Comparison of ENCODE assay signal across 26 mouse cellular contexts in the genomic region with DNA sequence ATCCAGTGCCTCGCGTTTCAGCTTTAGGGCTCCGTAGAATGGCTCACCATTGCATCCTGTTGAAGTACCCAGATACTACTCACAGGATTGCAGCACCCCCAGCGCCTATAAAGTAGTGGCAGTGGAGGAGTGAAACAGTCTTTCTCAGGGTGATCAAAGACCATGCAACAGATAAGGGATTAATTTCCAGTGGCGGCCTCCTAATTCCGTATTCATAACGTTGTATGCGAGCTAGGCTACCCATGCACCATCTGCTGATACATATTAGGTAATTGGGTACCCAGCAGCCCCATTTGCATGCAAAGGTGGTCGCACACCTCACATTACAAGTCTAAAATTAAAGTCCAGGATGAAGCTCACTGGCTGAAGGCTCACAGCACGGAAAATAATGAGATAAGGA. TPM values are rescaled to one million over a fixed set of nuclear protein-coding genes. Genes with fewer than 3 reads are reported as not detected.
DNase-seq lines count a peak whose midpoint lies in the region; ATAC-seq and TF ChIP-seq lines count a peak whose summit lies in the region.
"Had no signal": no experiment of that assay in that cellular context is flagged by ENCODE, and none has a peak within 500 bp of the region (broad histone marks: within the 10 kb centered on the region; RNA-seq: fewer than 3 reads in every experiment).

No protein-coding gene starts in this region.

- no peak overlapping the region for H3K27ac ChIP-seq in midbrain, embryonic 13.5 days
- H3K27ac ChIP-seq in midbrain, embryonic 11.5 days (ENCODE audit: low read depth, low read length): no peak overlapping the region
- no peak overlapping the region for H3K27ac ChIP-seq in midbrain, embryonic 15.5 days
- H3K27ac ChIP-seq: embryonic facial prominence, embryonic 10.5 days; embryonic facial prominence, embryonic 13.5 days; forebrain, embryonic 12.5 days; heart, adult 2 months; heart, embryonic 10.5 days; heart, embryonic 13.5 days; hindbrain, embryonic 12.5 days; hindbrain, embryonic 15.5 days had no signal

- H3K4me1 ChIP-seq in midbrain, embryonic 13.5 days (replicated peaks): peaks cover 10% of the 10 kb centered on the region
- peaks cover 4% of the 10 kb centered on the region; the same call in 1 of the 2 replicates for H3K4me1 ChIP-seq in midbrain, embryonic 11.5 days (ENCODE audit: control insufficient read depth, insufficient read depth, low read length)
- H3K4me1 ChIP-seq in midbrain, embryonic 15.5 days: no peaks in the 10 kb centered on the region; the same call in none of the 2 replicates
- H3K4me1 ChIP-seq in lung, adult 2 months (ENCODE audit: control insufficient read depth, insufficient read depth, low read length): no peaks in the 10 kb centered on the region
- H3K4me1 ChIP-seq: hindbrain, embryonic 12.5 days; hindbrain, embryonic 15.5 days had no signal

- DNase-seq in midbrain, embryonic 11.5 days (ENCODE audit: low spot score, missing footprints): no peak
- peak; percentile 65 for DNase-seq in brain, embryonic 14.5 days (ENCODE audit: low read depth)
- DNase-seq in frontal cortex, postnatal 36 days (ENCODE audit: low spot score in 2 of 2): no peak
- no peak for DNase-seq in lung, adult 2 months
- DNase-seq: adrenal gland, adult 2 months; adrenal gland, postnatal 14 days; cerebellum, adult 11-12 months; cerebellum, adult 8-10 months; cerebellum, postnatal 10 days; cerebellum, postnatal 36 days; embryo, embryonic 11 days; gastrocnemius, postnatal 25 days; heart, adult 2 months; heart, postnatal 14 days had no signal

- H3K27me3 ChIP-seq in midbrain, embryonic 13.5 days: no peaks in the 10 kb centered on the region
- H3K27me3 ChIP-seq in midbrain, embryonic 11.5 days (ENCODE audit: control insufficient read depth, insufficient read depth, low read length): no peaks in the 10 kb centered on the region
- H3K27me3 ChIP-seq in midbrain, embryonic 15.5 days (replicated peaks): no peaks in the 10 kb centered on the region
- H3K27me3 ChIP-seq: embryonic facial prominence, embryonic 13.5 days; heart, embryonic 13.5 days; hindbrain, embryonic 12.5 days; hindbrain, embryonic 15.5 days had no signal

- H3K9me3 ChIP-seq in midbrain, embryonic 13.5 days: no peaks in the 10 kb centered on the region
- no peaks in the 10 kb centered on the region for H3K9me3 ChIP-seq in midbrain, embryonic 11.5 days (ENCODE audit: control insufficient read depth, low read length)
- no peaks in the 10 kb centered on the region for H3K9me3 ChIP-seq in midbrain, embryonic 15.5 days
- H3K9me3 ChIP-seq: embryonic facial prominence, embryonic 10.5 days; embryonic facial prominence, embryonic 13.5 days; forebrain, embryonic 12.5 days; heart, embryonic 10.5 days; heart, embryonic 13.5 days; hindbrain, embryonic 12.5 days; hindbrain, embryonic 15.5 days had no signal

- H3K9ac ChIP-seq in midbrain, embryonic 13.5 days (replicated peaks): no peak overlapping the region
- no peak overlapping the region for H3K9ac ChIP-seq in midbrain, embryonic 11.5 days (ENCODE audit: low read length)
- no peak overlapping the region for H3K9ac ChIP-seq in midbrain, embryonic 15.5 days
- H3K9ac ChIP-seq: embryonic facial prominence, embryonic 13.5 days; forebrain, embryonic 12.5 days; heart, embryonic 13.5 days; hindbrain, embryonic 12.5 days; hindbrain, embryonic 15.5 days had no signal

- no peak for TF ChIP-seq CTCF in brain, embryonic 14.5 days (IDR thresholded peaks at IDR 0.05; ENCODE audit: borderline replicate concordance, extremely low read depth, insufficient read depth, insufficient read length)
- TF ChIP-seq CTCF in lung, adult 2 months (IDR thresholded peaks at IDR 0.05; ENCODE audit: insufficient read depth, low read length): no peak

- no peaks in the 10 kb centered on the region for H3K36me3 ChIP-seq in midbrain, embryonic 13.5 days
- H3K36me3 ChIP-seq in midbrain, embryonic 11.5 days (ENCODE audit: control insufficient read depth, insufficient read depth, low read length): no peaks in the 10 kb centered on the region
- no peaks in the 10 kb centered on the region for H3K36me3 ChIP-seq in midbrain, embryonic 15.5 days (replicated peaks)
- H3K36me3 ChIP-seq: embryonic facial prominence, embryonic 10.5 days; embryonic facial prominence, embryonic 13.5 days; forebrain, embryonic 12.5 days; heart, embryonic 10.5 days; heart, embryonic 13.5 days; hindbrain, embryonic 12.5 days; hindbrain, embryonic 15.5 days had no signal

- peak; percentile 74 for ATAC-seq in midbrain, embryonic 13.5 days
- ATAC-seq in midbrain, embryonic 11.5 days (ENCODE audit: low FRiP score): no peak
- peak; percentile 81 for ATAC-seq in midbrain, embryonic 15.5 days (replicated peaks)
- ATAC-seq: CD4-positive, CD25-positive, alpha-beta regulatory T cell, adult 4 months; forebrain, embryonic 16.5 days had no signal

- H3K4me3 ChIP-seq in midbrain, embryonic 13.5 days (replicated peaks): no peak overlapping the region
- H3K4me3 ChIP-seq in midbrain, embryonic 11.5 days (ENCODE audit: low read depth, low read length): no peak overlapping the region
- no peak overlapping the region for H3K4me3 ChIP-seq in midbrain, embryonic 15.5 days
- no peak overlapping the region for H3K4me3 ChIP-seq in lung, adult 2 months (replicated peaks; ENCODE audit: extremely low read depth, low read depth, low read length)
- H3K4me3 ChIP-seq: embryonic facial prominence, embryonic 10.5 days; embryonic facial prominence, embryonic 13.5 days; erythroblast, embryonic 14.5 days; forebrain, embryonic 12.5 days; heart, adult 2 months; heart, embryonic 10.5 days; heart, embryonic 13.5 days; hindbrain, embryonic 12.5 days; hindbrain, embryonic 15.5 days had no signal

- H3K4me2 ChIP-seq in midbrain, embryonic 13.5 days (replicated peaks): no peak overlapping the region
- H3K4me2 ChIP-seq in midbrain, embryonic 11.5 days: no peak overlapping the region
- H3K4me2 ChIP-seq in midbrain, embryonic 15.5 days: no peak overlapping the region
- H3K4me2 ChIP-seq: embryonic facial prominence, embryonic 13.5 days; forebrain, embryonic 12.5 days; heart, embryonic 13.5 days; hindbrain, embryonic 12.5 days; hindbrain, embryonic 15.5 days had no signal

- WGBS in midbrain, embryonic 13.5 days: 57% methylated on average over 10 of the region's 10 CpGs
- 84% methylated on average over 10 of the region's 10 CpGs for WGBS in midbrain, embryonic 11.5 days
- 45% methylated on average over 10 of the region's 10 CpGs for WGBS in midbrain, embryonic 15.5 days
- 89% methylated on average over 10 of the region's 10 CpGs for WGBS in lung, adult 2 months

- no peak for TF ChIP-seq POLR2A in brain, embryonic 14.5 days (IDR thresholded peaks at IDR 0.05; ENCODE audit: borderline replicate concordance, extremely low read depth, insufficient read depth, insufficient read length, poor library complexity, severe bottlenecking)
- TF ChIP-seq POLR2A in lung, adult 2 months (IDR thresholded peaks at IDR 0.05; ENCODE audit: borderline replicate concordance, extremely low read depth, low read depth, low read length): no peak

RNA-seq across cellular contexts. Expression of a gene that starts 21.4 kb away (rescaled TPM):
- polyA plus RNA-seq in midbrain, embryonic 13.5 days (2015; fragmentation: Nextera tagmentation; extraction: Ambion mirVana): 0.17 and 0.31 TPM in 2 replicates
- 0.31 and 0.44 TPM in 2 replicates for polyA plus RNA-seq in midbrain, embryonic 11.5 days (2014; fragmentation: Nextera tagmentation; extraction: Ambion mirVana)
- polyA plus RNA-seq in brain, embryonic 14.5 days (2012; rRNA removed): 0.15 and 0.28 TPM in 2 replicates
- polyA plus RNA-seq in midbrain, embryonic 15.5 days (2015; fragmentation: Nextera tagmentation; extraction: Ambion mirVana): 0.40 and 0.59 TPM in 2 replicates
- 4.0 and 4.2 TPM in 2 replicates for polyA plus RNA-seq in lung, adult 2 months (2012; rRNA removed)

RNA-seq across cellular contexts. Expression of a gene that starts 50.5 kb away (rescaled TPM):
- 76.3 and 83.2 TPM in 2 replicates for polyA plus RNA-seq in midbrain, embryonic 13.5 days (2015; fragmentation: Nextera tagmentation; extraction: Ambion mirVana)
- 99.2 and 111 TPM in 2 replicates for polyA plus RNA-seq in midbrain, embryonic 11.5 days (2014; fragmentation: Nextera tagmentation; extraction: Ambion mirVana)
- polyA plus RNA-seq in brain, embryonic 14.5 days (2012; rRNA removed): 14.2 and 15.5 TPM in 2 replicates
- 76.2 and 76.4 TPM in 2 replicates for polyA plus RNA-seq in midbrain, embryonic 15.5 days (2015; fragmentation: Nextera tagmentation; extraction: Ambion mirVana)
- 4.4 and 4.7 TPM in 2 replicates for polyA plus RNA-seq in lung, adult 2 months (2012; rRNA removed)
